Mouse (Mus musculus): ENCODE measurements around the gene Gm10392.
"Not testable (repeated sequence)": the region's sequence is repeated elsewhere in the genome, so short reads cannot be mapped to it uniquely, and the experiment has no call there.

Gm10392 gene

GRCm38 (mm10) chr11:77519043-77519442 lies at the start of gene Gm10392:
Gm10392 (minus strand) TSS chr11:77519198.
- DNase-seq, result peak in 1 of 2 experiments; percentile 7

- no peak for DNase-seq
These were observed 26.3 kb upstream of the Gm10392 start for GRCm38 (mm10) chr11:77545261-77545660.

DNA sequence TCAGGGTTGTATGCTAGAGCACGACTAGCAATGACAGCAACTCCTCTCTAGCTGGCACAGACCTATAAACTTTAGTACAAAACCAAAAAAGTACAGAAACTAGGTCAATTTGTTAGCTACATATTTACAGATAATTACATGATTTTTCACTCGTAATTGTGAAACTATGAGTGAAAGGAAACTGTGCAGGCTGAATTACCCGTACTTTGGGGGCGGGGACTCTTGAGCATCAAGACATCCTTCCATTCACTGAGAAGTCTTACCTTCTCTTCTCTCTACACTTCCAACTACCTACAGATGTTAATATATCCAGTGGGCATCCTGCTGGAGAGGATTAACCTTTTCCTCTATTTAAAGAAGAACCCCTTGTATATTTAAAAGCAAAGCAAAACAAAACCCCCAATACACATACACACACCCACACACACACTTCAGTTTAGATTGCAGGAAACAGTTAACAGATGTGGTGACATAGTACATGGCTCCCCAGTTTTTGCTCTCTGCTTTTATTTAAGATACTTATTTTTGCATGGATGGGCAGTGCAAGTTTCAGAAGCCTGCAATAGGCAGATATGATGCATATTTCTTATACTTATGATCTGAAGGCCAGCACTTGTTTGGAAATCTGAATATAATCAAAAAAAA lies 13.3 kb upstream of the Gm10392 start:
- no peak for DNase-seq

DNA sequence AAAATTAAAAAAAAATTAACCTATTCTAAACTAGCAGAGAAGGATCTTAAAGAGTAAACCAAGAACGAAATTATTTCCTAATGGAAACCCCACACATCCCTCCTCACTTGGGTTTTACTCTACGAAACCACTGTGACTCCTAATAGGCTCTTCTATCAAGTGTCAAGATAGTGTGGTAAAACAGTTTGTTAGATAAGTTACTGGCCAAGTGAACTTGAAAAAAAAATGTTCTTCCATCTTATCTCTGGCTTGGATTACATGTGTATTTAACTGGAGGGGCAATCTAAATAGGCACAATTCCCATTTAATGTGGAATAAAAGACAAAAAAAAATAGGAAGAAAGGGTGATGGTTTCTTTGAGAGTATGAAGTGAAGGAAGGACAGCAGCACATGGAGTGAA lies 11.9 kb upstream of the Gm10392 start:
- no peak for DNase-seq

DNA sequence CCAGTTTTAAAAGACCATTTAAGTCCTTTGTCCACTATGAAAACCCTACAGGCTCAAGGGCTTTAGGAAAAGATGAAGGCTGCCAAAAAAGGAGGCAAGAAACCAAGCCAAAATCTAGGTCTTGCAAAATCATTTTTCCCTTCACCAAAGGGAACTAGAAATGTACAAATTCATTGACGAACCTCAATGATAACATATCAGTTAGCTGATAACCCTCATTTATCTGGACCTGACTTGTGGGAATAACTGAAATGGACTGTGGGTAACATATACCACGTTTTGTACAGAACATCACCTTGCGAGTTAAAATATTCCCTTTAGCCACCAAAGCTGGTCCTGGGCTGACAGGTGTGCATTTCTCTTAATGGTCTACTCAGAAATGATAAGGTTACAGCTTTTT lies 10.6 kb upstream of the Gm10392 start:
- no peak for DNase-seq

DNA sequence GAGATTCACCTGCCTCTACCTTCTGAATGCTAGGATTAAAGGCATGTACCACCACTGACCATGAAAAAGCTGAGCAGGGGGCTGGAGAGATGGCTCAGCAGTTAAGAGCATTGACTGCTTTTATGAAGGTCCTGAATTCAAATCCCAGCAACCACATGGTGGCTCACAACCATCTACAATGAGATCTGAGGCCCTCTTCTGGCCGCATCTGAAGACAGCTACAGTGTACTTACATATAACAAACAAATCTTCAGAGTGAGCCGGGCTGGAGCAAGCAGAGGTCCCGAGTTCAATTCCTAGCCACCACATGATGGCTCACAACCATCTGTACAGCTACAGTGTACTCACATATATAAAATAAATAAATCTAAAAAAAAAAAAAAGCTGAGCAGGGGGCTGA lies 9.4 kb upstream of the Gm10392 start:
- DNase-seq, result not testable (repeated sequence)

DNA sequence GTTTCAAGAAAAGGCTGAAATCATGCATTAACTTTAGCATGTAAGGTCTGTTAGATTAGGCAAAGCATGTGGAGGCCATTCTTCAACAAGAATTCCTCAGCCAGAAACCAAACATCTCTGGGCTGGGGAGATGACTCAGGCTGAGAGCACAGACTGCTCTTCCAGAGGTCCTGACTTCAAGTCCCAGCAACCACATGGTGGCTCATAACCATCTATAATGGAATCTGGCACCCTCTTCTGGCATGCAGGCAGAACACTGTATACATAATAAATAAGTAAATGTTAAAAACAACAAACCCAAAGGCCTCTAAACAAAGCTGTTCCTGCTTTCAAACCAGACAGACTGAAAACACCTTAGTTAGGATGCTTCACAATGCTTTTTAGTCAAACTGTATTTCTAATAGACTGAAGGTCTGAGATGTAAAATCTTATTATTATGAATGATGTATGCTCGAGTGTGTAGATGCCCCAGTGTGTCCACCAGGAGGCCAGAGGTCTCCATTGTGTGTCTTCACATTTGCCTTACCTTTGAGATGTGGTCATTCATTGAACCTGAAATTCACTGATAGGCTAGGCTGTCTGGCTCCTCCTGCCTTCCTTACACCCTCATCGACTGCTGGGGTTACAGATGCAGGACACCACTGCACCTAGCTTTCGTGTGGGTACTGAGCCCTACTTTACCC lies 6.9 kb upstream of the Gm10392 start:
- DNase-seq, result no peak

- peak in 1 of 2 experiments; percentile 12 for DNase-seq
These were observed 1.9 kb upstream of the Gm10392 start for GRCm38 (mm10) chr11:77520601-77521529.

DNA sequence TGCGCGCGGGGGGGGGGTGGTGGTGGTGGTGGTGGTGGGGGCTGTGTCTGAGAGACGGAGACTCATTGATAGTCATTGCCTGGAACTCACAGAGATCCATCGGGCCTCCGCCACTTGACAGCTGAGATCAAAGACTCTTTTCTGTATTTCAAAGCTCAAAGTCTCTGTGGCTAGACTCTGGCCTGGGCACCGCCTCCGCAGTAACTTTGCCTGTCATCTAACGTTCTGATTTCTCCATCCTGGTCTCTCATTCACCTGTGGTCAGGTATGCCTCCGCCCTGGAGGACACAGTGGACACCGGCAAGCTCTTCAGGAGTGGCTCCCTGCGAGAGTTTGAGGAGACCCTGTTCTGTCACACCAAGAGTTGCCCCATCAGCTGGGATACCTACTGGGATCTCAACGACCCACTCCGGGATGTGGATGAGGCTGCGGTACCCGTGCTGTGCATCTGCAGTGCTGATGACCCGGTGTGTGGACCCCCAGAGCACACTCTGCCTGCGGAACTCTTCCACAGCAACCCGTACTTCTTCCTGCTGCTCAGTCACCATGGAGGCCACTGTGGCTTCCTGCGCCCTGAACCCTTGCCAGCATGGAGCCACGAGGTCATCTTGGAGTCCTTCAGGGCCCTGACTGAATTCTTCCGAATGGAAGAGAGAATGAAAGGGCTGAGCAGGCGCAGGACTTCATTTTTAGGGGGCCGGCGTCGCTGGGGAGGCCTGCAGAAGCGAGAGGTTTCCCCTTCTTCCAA lies 773 bp downstream of the Gm10392 start:
- peak in 1 of 2 experiments; percentile 10 for DNase-seq

- DNase-seq, result no peak
These were observed 2.2 kb downstream of the Gm10392 start for GRCm38 (mm10) chr11:77516553-77517425.

DNA sequence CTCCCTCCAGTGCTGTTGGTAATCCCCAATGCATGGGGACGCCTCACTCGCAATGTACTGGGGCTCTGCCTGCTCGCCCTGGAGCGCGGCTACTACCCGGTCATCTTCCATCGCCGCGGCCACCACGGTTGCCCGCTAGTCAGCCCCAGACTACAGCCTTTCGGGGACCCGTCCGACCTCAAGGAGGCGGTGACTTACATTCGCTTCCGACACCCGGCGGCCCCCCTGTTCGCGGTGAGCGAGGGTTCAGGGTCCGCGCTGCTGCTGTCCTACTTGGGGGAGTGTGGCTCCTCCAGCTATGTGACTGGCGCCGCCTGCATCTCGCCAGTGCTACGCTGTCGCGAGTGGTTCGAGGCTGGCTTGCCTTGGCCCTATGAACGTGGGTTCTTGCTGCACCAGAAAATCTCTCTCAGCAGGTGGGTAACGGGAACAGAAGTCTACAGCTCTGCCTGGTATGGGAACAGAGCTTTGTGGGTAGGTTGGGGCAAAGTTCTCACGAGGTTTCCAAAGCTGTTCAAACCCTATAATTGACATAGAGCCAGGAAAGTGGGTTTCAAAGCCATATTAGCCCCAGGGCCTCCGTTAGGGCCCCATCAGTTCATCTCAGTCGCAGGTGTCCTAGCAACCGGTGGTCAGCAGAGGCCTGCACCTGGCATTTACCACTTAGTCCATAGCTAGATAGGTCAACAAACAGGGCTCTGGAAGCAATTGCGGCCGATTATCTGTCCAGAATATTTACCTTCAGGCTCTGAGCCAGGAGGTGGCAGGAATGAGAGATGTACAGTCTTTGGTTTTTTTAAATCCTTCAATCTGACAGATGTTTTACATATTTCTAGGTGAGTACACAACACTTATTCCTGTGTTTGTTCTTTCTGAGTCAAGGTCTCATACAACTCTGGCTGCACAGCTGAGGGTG lies 3.1 kb downstream of the Gm10392 start, which contains the start of gene Trp53i13:
Trp53i13 (minus strand) TSS at position 344 of the 916 bp plus-strand sequence.
- no peak for DNase-seq

- peak; percentile 64 to 71 for DNase-seq
These were observed 4.0 kb downstream of the Gm10392 start, which contains the start of gene Abhd15 for GRCm38 (mm10) chr11:77514832-77515636. Abhd15 (plus strand) TSS chr11:77515121.

GRCm38 (mm10) chr11:77514281-77514831 lies 4.6 kb downstream of the Gm10392 start:
- DNase-seq, result peak in 1 of 2 experiments; percentile 24

DNA sequence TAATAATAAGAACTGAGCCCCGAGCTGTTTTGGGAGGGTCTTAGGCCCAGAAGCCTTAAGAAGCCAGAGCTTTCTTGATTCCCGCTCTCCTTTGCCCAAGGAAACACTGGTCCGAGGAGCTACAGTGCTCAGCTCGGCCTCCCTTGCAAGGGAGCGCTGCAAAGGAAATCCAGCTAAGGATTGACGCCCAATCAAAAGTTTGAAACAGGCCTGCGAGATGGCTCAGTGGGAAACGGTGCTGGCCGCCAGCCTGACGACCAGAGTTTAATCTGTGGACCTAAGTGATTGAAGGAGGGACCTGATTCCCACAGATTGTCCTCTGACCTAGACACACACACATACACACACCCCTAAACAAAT lies 5.2 kb downstream of the Gm10392 start:
- DNase-seq, result peak in 1 of 2 experiments; percentile 17

DNA sequence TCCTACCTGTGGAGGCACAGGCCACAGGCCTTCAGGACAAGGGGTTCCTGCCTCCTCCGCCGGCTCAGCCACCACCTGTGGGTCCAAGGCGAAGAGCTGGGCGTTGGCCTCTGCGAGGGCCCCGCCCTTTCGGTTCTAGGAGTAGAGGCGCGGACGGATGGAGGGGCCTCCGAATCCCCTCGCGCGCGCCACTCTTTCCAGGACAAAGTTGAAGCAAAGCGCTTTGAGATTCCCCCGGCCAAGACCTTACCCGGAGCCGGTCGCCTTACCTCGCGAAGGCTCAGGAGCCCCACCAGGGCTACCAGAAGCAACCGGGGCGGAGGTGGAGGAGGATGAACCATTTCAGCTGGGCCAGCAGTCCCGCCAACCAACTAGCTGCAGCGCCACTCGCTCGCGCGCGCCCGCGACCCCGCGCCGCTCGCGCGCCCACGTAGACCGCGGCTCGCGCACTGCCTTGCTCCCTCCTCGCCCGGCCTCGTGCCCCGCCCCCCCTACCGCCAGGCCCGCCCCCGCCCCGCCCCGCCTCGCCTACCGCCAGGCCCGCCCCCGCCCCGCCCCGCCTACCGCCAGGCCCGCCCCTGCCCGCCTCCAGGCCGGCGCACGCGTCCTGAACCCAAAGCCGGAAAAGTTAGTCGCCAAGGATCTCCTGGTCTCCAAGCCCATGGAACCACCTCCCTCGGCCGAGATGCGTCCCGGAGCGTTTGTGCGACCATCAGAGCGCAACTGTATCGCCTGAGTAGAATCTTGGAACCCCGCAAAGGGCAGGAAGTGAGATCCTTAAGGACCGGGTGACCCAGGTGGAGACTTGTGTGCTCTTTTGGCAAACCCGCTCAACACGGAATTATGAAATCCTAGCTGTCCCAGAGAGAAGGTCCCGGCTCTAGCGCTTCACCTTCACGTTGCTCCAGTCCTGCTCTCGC lies 5.8 kb downstream of the Gm10392 start:
- DNase-seq, result peak; percentile 85 to 94

- no peak for DNase-seq
These were observed 7.7 kb downstream of the Gm10392 start for GRCm38 (mm10) chr11:77511336-77511735.

GRCm38 (mm10) chr11:77508068-77509021 lies 10.7 kb downstream of the Gm10392 start:
- DNase-seq, result peak; percentile 83 to 91
